ENCODE assay signal across 9 mouse cellular contexts in the genomic region with DNA sequence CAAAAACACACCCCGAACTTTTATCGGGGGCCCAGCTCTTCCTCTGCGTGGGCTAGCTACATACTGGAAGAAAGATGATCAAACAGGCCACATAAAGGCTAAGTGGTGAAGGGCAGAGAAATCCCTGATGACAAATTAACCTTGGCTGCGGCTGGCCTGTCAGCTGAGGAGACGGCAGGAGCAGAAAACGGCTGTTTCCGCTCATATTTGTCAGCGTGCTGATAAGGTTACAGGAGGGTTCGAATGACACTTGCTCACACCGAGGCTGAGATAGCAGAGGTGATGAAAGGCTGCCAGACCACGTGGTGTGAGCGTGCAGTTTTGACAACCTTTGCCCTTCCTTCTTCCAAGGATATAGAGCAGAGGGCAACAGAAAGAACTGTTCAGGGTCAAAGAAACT. TPM values are rescaled to one million over a fixed set of nuclear protein-coding genes. Genes with fewer than 3 reads are reported as not detected.
DNase-seq lines count a peak whose midpoint lies in the region; ATAC-seq lines count a peak whose summit lies in the region.
"Had no signal": no experiment of that assay in that cellular context is flagged by ENCODE, and none has a peak within 500 bp of the region (broad histone marks: within the 10 kb centered on the region; RNA-seq: fewer than 3 reads in every experiment).

No protein-coding gene starts in this region.

- H3K36me3 ChIP-seq in heart, embryonic 13.5 days, result no peaks in the 10 kb centered on the region
- H3K36me3 ChIP-seq: limb, embryonic 15.5 days had no signal

- H3K9me3 ChIP-seq in heart, embryonic 13.5 days, result no peaks in the 10 kb centered on the region
- H3K9me3 ChIP-seq: limb, embryonic 15.5 days had no signal

- H3K4me1 ChIP-seq in heart, embryonic 13.5 days, result peaks cover 39% of the 10 kb centered on the region

- no peak overlapping the region for H3K9ac ChIP-seq in heart, embryonic 13.5 days
- H3K9ac ChIP-seq: limb, embryonic 15.5 days had no signal

- peak; percentile 73 for ATAC-seq in heart, embryonic 13.5 days (ENCODE audit: extremely low read depth, insufficient number of reproducible peaks, low FRiP score, low TSS enrichment)

- intact Hi-C loops in left cerebral cortex, postnatal 36 days (cut with DNase I), result no loop called here

- peaks cover 79% of the 10 kb centered on the region for H3K27me3 ChIP-seq in heart, embryonic 13.5 days (replicated peaks)
- H3K27me3 ChIP-seq: limb, embryonic 15.5 days had no signal

- H3K4me3 ChIP-seq in heart, embryonic 13.5 days, result peak overlapping the region; percentile 10; the same call in 1 of the 2 replicates
- H3K4me3 ChIP-seq: limb, embryonic 15.5 days had no signal

- WGBS in heart, embryonic 13.5 days, result 2% methylated on average over 12 of the region's 12 CpGs

- H3K27ac ChIP-seq in heart, embryonic 13.5 days (replicated peaks), result peak overlapping the region; percentile 53
- H3K27ac ChIP-seq: limb, embryonic 15.5 days had no signal

- DNase-seq in thymus, postnatal 0 days (ENCODE audit: low spot score), result peak; percentile 22
- no peak for DNase-seq in thymus, postnatal 10 days (ENCODE audit: low spot score in 2 of 2)
- peak; percentile 76 for DNase-seq in kidney, postnatal 10 days
- peak; percentile 55 to 63 for DNase-seq in spleen, postnatal 10 days (ENCODE audit: low spot score in 2 of 2)
- DNase-seq in left cerebral cortex, postnatal 36 days (ENCODE audit: low spot score in 2 of 2), result no peak
- no peak for DNase-seq in cerebellum, adult 9-10 months
- no peak for DNase-seq in cerebellum, adult 8-10 months

- peak overlapping the region; percentile 52 for H3K4me2 ChIP-seq in heart, embryonic 13.5 days
- H3K4me2 ChIP-seq: limb, embryonic 15.5 days had no signal

RNA-seq across cellular contexts. Expression of a gene that starts 19.3 kb away (rescaled TPM):
- 0.36 and 0.45 TPM in 2 replicates for polyA plus RNA-seq in thymus, postnatal 0 days (2015; fragmentation: Nextera tagmentation; extraction: Ambion mirVana)
- polyA plus RNA-seq in heart, embryonic 13.5 days (2015; fragmentation: Nextera tagmentation; extraction: Ambion mirVana), result 1.7 and 2.2 TPM in 2 replicates
- total RNA-seq in left cerebral cortex, postnatal 36 days (2021), result 1 to 10 TPM; 4.1 to 4.6 TPM

Comparison
In these comparisons a context has a peak if more than half of its experiments do, and no peak if none do; other contexts are left out.
1. DNase-seq: peak in thymus, postnatal 0 days (single experiment), kidney, postnatal 10 days (single experiment) and spleen, postnatal 10 days (2 of 2); none in thymus, postnatal 10 days (0 of 2), left cerebral cortex, postnatal 36 days (0 of 2), cerebellum, adult 9-10 months (single experiment) and cerebellum, adult 8-10 months (single experiment).